Mouse (Mus musculus) cerebellum, postnatal 14 days (tissue): ENCODE results near the gene Cdk6.
"Not testable (repeated sequence)": the region's sequence is repeated elsewhere in the genome, so short reads cannot be mapped to it uniquely, and the experiment has no call there.

Experiments used
- DNase-seq, 2 experiments: peaks; one replicate each; pipeline ENCODE4 v3.0.0; 2021; ENCODE audit warnings: mixed read lengths in 2 of 2

The Cdk6 gene

DNA sequence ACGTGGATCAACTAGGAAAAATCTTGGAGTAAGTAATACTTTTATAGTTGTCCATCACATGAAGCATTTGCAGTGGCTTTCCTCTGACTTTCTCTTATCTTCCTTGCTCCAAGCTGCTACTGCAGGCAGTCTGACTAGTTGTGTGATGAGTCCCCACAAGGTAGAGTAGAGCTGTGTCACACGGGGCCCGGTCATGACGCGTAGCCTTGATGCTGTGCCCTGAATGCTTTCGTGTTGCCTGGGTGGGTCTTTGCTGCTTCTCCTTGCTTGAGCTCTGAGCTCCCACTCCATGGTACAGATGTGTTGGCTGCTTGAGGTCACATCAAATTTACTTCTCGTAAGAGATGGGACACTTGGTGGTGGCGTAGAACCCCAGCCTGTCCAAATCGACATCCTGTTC lies 174.2 kb downstream of the Cdk6 start:
- no peak for DNase-seq

DNA sequence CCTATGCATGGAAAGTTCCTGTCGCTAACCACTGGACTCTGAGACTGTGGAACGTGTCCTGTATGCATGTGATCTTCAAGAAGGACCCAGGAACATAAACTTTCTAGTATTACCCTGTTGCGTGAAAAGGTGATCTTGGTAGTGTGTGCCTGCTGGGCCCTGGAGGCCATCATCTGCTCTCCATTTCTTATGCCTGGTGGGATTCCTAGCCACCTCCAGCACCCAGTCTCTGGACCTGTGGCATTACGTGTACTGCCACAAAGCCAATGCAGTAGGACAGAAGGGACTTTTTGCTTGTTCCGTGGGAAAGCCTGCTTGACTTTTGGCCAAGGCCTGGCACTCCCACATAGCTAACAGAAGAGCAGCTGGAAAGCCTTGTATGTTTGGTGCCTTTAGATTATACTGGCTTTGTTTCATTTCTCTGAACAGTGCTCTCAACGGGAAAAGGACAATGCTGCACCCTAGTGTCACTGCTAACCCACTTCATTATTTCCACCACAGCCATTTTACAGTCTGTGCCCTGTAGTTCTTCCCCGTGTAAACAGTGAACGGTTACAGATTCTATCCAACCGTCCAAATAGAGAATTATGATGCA lies 175.3 kb downstream of the Cdk6 start:
- peak; percentile 63 to 65 for DNase-seq

DNA sequence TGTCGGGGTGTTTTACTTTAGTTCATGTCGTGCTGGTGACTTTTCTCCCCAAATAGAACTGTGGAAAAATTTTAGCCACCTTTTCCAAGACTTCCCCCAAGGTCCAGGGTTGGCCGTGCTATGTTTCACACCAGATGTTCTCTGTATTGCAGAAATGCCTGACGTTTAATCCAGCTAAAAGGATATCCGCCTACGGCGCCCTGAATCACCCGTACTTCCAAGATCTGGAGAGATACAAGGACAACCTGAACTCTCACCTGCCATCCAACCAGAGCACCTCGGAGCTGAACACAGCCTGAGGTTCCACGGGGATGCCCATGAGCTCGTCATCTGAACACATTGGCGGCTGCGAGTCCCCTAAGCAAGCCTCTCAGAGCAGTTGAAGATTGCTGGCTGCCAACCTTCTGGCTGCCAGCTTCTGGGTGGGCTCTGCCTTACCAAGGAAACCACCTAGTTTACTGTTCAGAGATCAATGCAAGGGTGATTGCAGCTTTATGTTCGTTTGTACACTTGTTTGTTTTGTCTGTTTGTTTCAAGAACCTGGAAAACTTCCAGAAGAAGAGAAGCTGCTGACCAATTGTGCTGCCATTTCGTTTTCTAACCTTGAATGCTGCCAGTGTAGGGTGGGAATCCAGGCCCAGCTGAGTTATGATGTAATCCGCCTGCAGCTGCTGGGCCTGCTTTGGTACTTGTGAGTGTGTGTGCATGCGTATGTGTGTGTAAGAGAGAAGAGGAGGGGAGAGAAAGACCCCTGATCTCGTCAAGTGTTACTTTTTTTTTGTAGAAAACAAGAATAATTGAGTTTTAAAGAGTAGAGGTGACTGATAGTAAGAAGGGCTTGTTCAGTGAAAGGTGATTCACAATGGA lies 179.4 kb downstream of the Cdk6 start:
- DNase-seq, result no peak

DNA sequence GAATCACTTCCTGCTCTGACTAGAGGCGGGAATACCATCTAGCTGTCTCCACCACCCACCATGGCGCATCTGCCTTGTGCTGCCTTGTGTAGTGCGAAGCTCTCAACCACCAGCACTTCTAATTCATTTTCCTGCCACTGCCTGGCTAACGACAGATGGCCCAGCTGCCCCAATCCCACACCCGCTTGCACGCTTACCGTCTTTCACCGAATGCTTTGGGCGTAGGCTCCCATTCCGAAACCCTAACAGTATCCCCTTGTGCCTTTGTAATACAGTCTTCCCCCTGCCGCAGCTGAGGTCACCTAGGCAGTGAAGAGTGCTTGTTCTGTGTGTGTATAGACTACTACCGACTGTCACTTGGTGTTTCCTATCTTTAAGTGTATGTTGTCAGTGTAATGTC lies 180.5 kb downstream of the Cdk6 start:
- DNase-seq, result no peak

DNA sequence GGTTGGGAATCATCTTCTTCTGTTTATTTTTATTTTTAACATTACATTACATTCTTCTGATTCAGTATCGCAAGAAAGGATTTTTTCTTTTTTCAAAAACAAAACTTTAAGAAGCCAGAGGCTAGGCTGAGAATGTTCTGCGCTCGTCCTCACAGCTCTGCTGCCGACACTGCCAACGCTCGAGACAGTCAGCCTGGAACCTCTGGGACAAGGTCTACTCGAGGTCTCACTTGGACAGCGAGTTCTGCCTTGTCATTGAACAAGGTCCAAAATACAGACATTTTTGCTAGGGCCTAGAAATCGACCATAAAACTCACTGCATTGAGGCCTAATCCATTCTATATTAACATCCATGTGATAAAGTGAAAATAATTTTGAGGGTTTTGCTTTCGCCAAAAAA lies 181.5 kb downstream of the Cdk6 start:
- DNase-seq, result no peak

DNA sequence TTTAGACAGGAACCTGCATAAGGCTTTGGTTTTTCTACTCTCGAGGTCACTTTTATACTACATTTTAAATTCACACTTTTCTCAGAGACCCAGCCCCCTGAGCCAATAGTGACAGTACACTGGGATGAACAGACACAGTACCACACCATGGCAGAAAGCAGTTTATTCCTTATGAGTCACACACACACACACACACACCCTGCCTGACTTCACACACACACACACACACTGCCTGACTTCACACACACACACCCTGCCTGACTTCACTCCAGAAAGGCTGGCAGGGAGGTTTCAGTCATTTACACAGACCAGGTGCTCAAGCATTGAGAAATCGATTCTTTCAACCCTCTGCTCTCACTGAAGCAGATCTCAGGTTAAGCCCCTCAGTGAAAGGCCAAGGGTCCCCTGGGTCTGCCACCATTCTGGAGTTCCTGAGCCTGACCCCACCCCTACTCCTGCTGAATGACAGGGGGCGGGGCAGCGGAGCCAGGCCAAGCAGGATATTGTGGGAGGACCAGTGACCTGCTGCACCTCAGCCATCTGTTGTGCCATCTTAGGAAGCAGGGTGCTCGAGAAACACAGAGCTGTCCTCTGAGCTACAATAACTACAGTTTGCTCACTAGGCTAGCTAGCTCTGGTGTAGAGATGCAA lies 185.9 kb downstream of the Cdk6 start:
- no peak for DNase-seq

DNA sequence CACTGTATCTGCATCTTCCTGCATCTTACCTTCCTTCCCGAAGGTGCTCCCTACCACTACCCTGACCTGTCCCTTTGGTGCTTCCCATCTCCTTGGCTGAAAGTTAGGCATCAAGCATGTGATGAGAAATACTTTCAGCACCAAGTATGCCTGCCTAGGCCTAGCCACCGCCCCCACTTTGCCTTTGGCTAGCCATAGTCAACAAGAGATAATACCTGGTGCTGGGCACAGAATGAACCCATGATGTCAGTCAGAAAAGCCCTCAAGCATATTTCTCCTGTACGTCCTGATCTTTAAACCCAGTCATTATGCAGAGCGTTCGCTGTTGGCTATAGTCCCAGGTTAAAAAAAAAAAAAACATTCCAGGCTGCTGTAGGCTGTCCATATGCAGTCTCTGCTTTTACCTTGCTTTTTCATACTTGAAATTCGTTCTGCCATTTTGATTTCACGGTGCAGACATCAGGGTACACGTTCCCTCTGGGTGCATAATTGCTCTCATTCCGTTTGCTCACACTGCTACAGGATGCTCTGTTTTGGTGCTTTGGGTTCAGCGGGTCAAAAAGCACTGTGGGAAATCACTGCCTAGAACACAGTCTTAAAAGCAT lies 188.4 kb downstream of the Cdk6 start:
- DNase-seq, result no peak

DNA sequence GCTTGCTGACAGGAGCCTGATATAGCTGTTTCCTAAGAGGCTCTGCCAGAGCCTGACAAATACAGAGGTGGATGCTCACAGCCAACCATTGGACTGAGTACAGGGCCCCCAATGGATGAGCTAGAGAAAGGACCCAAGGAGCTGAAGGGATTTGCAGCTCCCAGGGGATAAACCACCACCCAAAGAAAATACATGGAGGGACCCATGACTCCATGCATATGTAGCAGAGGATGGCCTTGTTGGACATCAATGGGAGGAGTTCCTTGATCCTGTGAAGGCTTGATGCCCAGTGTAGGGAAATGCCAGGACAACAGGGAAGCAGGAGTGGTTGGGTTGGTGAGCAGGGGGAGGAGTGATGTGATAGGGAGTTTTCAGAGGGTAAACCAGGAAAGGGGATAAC lies 190.8 kb downstream of the Cdk6 start:
- not testable (repeated sequence) for DNase-seq

DNA sequence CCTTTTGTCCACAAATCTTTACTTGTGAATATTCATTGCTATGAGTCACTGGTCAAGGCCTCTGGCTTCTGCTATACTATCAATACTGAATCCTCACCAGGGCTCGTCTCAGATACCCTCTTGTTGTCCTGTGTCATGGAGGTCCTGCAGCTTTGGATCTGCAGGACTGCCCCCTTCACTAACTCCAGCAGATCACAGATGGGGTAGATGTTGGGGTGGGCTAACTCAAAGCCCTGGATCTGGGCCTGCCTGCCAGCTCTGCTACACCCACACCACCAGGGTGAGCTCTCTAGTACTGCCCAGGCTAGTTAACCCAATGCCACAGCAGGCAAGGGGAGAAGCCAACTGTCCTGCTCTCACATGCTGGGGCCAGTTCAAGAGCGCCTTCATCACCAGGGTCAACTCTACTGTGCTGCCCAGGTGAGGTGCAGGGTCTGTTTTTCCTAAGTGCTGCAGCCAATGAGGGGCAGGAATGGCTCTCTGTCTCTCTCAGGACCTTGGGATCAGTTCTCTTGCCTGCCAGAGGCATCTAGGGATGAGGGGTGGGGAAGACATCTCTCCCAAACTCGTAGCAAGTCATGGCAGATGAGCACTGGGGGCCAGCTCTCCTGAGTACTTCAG lies 195.4 kb downstream of the Cdk6 start:
- no peak for DNase-seq

DNA sequence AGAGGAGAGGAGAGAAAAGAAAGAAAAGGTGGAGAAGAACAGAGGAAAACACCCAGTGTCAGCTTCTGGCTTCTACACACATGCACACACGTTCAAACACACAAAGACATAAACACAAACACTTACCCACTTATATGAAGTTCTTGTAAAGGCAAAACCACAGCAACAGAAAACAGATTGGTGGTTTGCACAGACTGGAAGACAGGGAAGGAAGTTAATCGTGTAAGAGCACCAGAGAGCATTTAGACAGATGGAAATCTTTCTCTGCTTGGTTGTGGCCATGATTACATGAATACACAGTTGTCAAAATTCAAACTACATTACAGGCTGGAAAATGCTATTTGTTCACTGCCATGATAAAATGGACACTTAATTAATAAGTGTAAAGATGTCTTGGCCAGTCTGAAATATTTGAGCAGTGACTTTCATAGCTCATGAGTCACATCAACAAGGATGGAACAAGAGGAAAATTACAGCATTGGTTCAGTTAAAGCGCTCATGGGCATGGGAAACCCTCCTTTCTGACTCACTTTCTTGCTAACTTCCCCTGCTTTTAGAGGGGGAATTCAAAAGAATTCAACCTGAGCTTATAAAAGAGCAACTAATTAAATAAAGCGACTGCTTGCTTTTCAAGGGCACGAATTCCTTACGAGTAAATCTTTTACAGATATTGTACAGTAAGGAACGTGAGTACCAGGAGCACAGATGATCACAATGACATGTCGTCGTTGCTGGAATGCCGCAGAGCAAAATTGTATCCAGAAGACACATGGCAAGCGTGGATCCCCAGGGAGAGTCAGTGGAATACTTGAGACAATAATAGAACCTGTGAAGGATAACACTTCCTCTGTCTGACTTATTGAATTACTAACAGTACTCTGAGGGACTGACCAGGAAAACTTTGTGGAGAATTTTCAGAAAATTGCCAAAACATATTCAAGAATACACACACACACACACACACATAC lies 197.5 kb downstream of the Cdk6 start:
- DNase-seq, result no peak

DNA sequence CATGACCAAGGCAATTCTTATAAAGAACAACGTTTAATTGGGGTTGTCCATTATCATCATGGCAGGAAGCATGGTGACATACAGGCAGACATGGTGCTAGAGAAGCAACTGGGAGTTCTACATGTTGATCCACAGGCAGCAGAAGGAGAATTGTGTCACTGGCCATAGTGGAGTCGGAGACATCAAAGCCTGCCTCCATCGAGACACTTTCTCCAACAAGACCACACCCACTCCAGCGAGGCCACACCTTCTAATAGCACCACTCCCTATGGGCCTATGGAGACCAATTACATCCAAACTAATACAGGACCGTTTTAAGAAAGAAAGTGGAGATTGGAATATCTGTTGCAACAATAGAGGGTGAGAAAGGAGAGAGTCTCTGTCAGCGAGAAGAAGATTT lies 200.6 kb downstream of the Cdk6 start:
- DNase-seq, result no peak

DNA sequence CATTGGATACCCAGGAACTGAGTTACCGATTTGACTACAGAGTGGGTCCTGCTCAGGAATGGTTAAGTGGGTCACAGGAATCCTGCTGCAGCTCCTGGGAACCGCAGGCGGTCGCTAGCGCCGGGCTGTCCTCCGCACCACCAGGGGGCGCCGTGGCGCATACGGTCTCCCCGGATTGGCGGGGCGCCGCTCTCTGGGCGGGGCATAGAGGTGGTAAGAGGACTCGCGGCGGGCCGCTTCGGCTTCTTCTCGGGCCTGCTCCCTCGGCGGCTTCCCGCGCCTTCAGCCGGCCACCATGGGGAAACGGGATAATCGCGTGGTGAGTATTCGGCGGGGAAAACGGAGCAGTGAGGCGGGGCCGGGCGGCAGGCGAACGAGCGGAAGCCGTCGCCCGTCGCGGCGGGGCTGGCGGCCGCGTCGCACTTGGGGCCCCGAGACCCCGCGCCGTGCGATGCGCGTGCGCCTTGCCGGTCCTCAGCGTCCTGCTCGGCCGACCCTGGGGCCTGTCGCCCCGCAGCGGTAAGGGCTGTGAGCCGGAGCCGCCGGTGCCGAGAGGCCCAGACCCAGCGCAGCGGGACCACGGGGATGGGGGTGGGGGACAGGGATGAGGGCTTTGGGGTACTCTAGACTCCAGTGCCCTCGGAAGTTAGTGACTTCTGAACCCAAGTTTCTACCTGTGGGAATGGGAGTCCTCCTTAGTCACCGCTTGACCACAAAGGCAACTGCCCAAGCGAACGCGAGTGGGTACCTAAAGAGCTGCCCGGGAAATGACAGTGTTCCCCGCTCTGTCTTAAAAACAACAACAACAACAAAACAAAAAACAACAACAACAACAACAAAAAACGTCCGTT lies 202.6 kb downstream of the Cdk6 start, which contains the start of gene Fam133b:
Gene Fam133b, plus strand, starts transcription at position 205 of the 851 bp plus-strand sequence.
- DNase-seq, result peak; percentile 99

DNA sequence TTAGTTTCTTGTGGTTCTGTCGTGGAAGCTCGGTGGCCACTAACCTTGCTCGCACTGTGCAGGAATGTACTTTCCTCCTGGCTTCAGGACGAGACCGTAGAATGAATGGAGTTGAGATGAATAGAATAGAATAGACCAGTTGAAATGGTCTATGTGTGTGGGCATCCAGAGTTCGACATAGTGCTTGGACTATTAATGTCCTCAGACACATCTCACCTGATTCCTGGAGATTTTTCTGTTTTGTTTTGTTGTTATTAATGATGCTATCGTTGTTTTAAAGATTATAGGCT lies 203.1 kb downstream of the Cdk6 start:
- DNase-seq, result no peak

DNA sequence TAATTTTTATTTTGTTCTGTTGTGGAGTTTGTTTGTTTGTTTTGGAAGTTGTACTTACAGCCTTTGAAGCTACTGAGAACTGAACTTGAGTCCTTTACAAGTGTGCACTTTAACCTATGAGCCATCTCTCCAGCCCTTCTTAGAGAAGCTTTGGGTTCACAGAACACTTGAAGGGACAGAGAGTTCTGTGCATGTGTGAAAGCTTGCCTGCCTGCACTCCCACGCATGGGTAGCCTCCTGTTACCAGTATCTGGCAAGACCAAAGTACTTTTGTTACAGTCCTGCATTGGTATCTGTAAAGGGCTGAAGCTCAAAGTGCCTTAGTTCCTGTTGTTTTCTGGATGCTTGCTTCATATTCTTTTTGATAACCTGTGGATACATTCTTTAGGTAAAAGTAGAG lies 204.9 kb downstream of the Cdk6 start:
- DNase-seq, result no peak

DNA sequence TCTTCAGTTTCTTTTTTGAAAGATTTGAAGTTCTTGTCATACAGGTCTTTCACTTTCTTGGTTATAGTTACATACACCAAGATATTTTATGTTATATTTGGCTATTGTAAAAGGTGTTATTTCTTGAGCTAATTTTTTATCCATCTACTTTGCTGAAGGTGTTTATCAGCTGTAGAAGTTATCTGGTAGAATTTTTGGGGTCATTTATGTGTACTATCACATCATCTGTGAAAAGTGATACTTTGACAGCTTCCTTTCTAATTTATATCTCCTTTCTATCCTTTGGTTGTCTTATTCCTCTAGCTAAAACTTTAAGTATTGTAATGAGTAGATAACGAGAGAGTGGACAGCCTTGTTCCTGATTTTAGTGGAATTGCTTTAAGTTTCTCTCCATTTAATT lies 210.2 kb downstream of the Cdk6 start:
- no peak for DNase-seq

DNA sequence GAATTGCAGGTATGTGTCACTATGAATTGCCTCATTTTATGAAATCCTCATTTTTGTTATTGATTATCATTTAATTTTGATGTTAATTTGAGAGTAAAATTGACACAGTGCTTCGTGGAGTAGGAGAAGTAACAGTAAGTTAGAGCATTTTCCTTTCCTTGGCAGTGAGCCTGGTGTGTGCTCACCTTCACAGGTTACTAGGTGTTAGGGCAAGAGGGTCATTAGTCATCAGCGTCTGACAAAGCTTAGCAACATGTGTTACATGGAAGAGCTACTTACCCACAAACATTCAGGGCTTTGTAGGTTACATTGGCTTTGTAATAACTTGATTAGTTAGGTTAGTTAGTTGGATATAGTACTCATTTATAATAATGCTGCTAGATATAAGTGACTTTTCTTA lies 212.9 kb downstream of the Cdk6 start:
- DNase-seq, result no peak

DNA sequence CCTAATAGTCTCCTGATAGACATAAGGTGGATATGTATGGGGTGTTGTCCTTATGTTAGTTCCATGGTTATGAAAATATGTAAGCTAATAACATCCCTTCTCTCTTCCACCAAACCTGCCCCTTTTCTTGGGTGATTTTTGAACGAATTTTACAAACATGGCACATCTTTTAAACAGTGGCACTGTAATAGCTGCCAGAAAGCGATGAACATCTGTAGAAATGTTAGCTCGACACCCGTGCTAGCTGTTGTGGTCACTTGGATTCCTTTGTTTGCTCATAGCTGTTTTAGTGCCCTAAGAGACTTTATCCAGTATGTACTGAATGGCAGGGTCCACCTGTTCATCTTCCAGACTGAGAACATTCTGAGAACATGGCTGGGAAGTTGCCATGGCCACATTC lies 230.0 kb downstream of the Cdk6 start, which contains the start of gene 1700109H08Rik:
Gene 1700109H08Rik, plus strand, starts transcription at position 301 of the 400 bp plus-strand sequence.
- DNase-seq, result no peak

DNA sequence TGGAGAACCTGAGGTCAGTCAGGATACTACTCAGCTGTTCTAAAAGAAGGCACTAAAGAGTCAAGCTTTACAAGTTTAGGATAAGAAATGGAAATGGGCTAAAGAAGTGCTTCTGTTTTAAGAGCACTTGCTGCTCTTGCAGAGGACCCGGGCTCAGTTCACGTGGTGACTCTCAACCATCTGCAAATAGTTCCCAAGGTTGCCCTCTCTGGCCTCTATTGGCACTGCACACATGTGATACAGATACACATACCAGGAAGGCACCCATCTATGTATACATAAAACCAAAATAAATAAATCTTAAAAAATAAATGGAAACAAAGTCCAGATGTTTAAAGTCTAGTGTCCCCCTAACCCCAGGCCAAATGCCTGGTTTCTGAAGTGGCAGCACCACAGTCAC lies 233.5 kb downstream of the Cdk6 start:
- DNase-seq, result no peak

DNA sequence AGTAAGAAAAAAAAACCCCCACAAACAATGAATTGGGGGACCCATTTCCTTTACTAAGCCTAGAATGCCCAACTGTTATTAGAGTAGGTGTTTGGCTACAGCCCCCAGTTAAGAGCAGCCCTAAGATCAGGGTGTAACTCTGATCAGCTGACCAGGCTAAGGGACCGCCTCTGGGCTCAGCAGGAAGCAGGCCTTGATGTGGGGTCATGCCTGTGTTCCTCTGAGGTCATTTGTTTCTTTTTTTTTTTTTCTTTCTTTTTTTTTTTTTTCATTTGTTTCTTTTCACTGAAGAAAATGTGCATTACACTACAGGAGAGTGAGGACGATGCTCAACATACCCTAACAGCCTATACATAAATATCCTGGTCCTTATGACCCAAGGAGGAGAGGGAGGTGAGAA lies 236.7 kb downstream of the Cdk6 start:
- DNase-seq, result no peak

DNA sequence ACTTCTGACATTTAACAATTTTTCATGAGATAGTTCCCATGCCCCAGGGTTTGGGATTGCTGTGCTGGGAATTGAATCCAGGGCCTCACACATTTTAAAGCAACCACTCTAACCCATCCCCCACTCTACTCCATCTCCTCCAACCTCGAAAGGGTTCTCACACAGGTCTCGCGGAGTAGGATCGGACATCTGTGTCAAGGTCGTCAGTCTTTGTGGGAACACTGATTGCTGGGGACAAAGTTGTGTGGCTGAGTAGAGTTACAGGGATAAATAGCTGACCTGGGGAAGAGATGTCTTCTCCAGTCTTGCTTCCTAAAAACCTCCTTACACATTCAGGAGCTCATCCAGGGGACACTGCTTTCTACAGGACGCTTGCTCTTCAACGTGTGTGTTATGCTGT lies 237.8 kb downstream of the Cdk6 start:
- no peak for DNase-seq
